Mouse (Mus musculus): ENCODE data around the gene Yjefn3.

DNA sequence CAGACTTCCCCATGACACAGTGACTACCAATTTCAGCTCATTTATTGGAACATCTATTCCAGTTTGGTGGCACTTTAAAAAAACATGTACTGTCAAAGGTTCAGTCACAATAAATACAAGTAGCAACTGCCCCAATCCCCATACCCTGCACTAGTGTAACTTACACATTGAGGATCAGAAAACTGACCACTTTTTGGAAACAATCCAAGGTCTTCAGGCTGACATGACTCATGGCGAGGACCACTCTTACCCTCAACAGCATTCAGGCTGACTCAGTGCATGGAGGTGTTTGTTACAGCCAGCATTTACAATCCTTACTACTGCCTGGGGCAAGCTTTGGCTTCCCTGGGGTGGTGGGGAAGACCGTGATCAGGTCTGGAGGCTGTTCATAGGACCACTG lies 4.6 kb upstream of the Yjefn3 start:
- TF ChIP-seq CTCF (IDR thresholded peaks at IDR 0.05), result no peak
- no peak for TF ChIP-seq EP300 (IDR thresholded peaks at IDR 0.05; ENCODE audit: insufficient read depth, low read depth, low read length)
- no peak for TF ChIP-seq POLR2A (IDR thresholded peaks at IDR 0.05; ENCODE audit: insufficient read depth, low read depth, low read length)
